Mouse (Mus musculus) kidney, postnatal 25 days (tissue): ENCODE results near the gene Zkscan2.
A peak's percentile ranks its signal among the peaks of the same experiment; 100 is the strongest.

Experiments used
- DNase-seq, 2 experiments: peaks; one replicate each; pipeline ENCODE4 v3.0.0; 2021; ENCODE audit warnings: mixed read lengths in 2 of 2

The Zkscan2 gene

GRCm38 (mm10) chr7:123500239-123501219 lies at the start of gene Zkscan2:
TSS of gene Zkscan2 (minus strand) at chr7:123500449.
- DNase-seq = peak; percentile 68 to 80

DNA sequence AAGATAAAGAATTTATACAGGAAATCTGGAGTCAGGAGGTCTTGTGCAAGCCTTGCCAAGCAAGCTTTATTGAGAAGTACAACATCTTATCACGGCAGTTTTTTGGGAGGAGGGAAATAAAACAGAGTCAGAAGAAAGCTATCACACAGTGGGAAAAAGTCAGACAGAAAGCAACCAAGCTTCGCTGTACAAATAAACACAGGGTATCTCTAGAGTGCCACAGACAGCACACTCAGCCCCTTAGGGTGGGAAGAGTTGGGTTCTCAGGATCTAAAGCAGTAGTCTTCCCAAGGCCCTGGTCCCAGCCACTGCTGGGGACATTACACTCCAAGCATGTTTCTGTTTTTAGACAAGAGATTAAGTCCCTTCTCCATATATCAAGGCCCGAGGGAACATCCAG lies 28.9 kb upstream of the Zkscan2 start:
- DNase-seq = no peak

- no peak for DNase-seq
Measured at GRCm38 (mm10) chr7:123525761-123526160, 25.5 kb upstream of the Zkscan2 start.

- peak; percentile 44 to 82 for DNase-seq
Measured at GRCm38 (mm10) chr7:123524218-123524861, 24.1 kb upstream of the Zkscan2 start.

DNA sequence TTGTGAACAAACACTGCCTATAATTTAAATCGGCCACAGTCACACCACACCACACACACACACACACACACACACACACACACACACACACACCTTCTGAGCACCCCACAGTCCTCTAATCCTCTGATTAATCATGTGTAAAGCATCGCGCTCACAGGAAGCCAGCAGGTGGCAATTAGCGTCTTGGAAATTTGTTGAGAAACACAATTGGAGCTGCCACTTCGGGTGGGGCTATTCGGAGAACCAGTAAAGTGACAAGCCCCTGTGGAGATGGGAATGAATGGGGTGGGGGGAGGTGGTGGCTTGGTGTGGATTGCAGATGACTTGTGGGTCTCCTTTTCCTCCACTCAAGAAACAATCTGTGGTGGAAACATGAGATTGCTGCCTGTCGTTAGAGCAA lies 7.7 kb upstream of the Zkscan2 start:
- no peak for DNase-seq

GRCm38 (mm10) chr7:123503358-123503757 lies 3.1 kb upstream of the Zkscan2 start:
- peak; percentile 43 to 75 for DNase-seq

DNA sequence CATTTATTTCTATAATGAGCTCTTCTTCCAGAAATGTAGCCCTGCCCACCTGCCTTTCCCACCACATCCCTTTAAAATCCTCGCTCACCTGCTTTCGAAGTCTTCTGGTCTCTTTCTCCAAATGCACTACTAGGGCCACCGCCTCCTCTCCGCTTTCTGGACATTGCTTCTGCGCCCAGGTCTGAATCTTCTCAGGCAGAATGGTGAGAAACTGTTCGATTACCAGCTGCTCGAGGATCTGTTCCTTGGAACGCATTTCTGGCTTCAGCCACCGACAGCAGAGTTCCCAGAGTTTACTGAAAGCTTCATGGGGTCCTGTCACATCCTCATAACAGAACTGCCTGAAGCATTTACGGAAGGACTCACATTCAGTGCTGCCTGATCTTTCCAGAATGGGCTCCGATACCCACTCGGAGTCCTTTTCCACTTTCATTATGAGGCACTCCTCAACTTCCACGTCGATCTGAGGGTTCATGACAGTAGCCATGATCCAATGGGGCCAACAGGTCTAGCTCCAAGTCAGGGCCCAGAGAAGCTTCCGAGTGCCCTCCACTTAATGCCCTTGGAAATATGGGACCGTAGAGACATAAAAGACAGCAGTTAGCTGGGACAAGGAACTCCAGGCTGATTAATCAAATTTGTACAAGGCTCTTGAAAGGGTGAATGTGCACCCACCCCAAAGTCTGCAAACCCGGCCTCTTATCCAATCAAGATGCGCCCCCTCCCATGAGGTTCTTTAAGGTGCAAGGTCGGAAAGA lies 589 bp downstream of the Zkscan2 start:
- no peak for DNase-seq

DNA sequence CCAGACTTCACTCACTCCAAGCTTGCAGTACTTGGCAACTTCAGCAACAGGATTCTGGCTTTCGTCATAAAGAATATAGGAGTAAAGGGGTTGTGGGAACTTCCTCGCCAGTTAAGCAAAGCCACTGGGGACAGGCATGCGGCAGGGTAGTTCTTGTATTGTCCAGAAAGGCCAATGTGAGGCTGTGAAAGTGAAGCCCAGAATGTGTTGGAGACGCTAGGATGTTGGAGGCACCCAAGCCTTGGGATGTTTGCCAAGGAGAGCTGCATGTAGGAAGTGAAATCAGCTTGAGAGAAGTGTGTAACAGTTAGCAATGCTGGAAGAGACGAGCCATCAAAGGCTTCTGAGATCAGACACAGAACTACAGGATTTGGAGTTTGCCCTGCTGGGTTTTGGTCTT lies 12.5 kb downstream of the Zkscan2 start:
- peak in 1 of 2 experiments; percentile 17 for DNase-seq

GRCm38 (mm10) chr7:123467961-123468360 lies 32.3 kb downstream of the Zkscan2 start:
- no peak for DNase-seq

DNA sequence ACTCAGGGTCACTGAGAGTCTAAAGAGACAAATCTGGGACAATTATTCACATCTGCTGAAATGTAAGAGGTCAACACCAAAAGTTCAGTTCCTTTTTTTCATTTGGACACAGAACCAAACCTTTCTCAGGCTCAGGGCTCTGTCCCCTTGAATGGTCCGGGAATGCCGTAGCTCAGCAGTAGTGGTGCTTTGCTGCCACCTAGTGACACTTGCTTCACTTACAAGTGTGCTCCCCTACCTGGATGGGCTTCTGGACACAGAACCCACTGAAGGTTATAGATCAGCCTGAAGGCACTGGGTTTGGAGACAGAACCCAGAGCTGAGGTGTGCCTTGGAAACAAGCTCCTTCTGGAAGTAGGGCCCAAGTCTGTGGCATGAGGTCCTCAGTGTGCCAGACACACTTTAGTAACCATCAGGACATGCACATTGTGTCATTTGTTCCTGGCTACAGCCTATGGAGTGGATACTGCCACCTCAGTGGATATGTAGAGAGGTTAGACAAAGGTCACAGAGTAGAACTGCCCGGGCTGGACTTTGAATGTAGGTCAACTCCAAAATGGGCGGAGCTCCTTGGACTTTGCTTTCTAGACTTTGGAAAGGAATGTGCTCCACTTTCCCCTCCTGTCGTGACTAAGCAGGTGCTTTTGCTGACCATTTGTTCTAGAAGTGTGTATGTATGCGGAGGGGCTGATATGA lies 34.4 kb downstream of the Zkscan2 start:
- peak; percentile 72 to 87 for DNase-seq

- DNase-seq = no peak
Measured at GRCm38 (mm10) chr7:123463569-123463968, 36.7 kb downstream of the Zkscan2 start.

GRCm38 (mm10) chr7:123462070-123462501 lies 38.2 kb downstream of the Zkscan2 start, which contains the start of gene Aqp8:
TSS of gene Aqp8 (plus strand) at chr7:123462291.
- peak; percentile 82 to 83 for DNase-seq

- no peak for DNase-seq
Measured at GRCm38 (mm10) chr7:123461316-123461715, 38.9 kb downstream of the Zkscan2 start.

- DNase-seq = no peak
Measured at GRCm38 (mm10) chr7:123459247-123459646, 41.0 kb downstream of the Zkscan2 start.

- no peak for DNase-seq
Measured at GRCm38 (mm10) chr7:123458309-123458708, 41.9 kb downstream of the Zkscan2 start.

GRCm38 (mm10) chr7:123455088-123455487 lies 45.2 kb downstream of the Zkscan2 start:
- DNase-seq = no peak

- no peak for DNase-seq
Measured at GRCm38 (mm10) chr7:123453066-123453465, 47.2 kb downstream of the Zkscan2 start.

DNA sequence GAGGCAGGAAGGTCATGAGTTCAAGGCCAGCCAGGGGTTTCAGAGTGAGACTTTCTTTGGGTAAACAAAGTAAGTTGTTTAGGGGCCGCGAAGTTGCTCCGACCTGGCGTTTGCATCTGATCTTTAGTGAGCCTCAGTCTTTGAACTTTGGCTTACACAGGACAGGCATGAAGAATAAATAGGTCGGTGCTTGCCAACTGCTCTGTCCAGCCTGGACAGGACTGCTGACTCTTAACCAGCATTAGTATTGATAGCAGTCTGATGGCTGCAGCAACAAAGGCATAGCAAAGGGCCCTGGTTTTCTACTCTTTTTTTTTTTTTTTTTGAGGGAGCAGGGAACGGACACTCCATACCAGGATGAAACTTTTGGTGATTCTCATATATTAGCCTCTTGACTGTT lies 47.7 kb downstream of the Zkscan2 start:
- peak; percentile 35 to 61 for DNase-seq

DNA sequence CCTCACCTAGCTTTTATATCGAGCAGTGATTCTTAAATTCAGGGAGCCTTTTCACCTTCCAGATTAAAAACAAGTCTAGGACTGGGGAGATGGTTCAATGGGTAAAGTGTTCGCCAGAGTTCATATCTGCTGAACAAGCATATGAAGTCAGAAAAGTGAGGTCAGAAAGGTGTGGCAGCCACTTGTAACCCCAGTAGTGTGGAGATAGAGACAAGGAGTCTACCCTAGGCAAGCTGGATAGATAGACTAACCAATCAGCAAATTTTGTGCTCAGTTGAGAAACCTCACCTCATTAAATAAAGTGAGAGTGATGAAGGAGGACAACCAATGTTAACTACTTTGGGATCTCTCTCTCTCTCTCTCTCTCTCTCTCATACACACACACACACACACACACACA lies 49.7 kb downstream of the Zkscan2 start:
- no peak for DNase-seq

- DNase-seq = no peak
Measured at GRCm38 (mm10) chr7:123449676-123450075, 50.6 kb downstream of the Zkscan2 start.

DNA sequence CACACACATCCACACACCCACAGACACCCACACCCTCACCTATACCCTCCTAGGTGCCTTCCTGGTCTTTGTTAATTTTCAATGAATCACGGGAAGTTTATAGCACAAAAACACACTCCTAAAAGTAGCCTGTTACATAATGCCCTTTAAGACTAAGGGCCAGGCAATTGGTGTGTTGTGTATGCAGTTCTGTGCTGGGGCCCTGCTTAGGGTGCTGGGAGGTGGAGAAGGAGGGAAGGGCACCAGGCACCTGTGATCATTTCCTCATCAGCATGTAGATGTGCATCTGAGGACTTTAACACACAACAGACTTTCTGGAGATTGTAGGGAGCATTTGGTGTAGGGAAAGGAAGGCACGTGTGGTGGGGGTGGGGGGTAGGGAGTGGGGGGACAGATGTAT lies 51.5 kb downstream of the Zkscan2 start:
- no peak for DNase-seq

- DNase-seq = no peak
Measured at GRCm38 (mm10) chr7:123442079-123442478, 58.2 kb downstream of the Zkscan2 start.
